Mouse (Mus musculus) C2C12 (cell line): ENCODE measurements at regions not wholly inside any gene's neighbourhood (a gene's known extent, or its start where the extent isn't known, plus 50 kb on each side); places are given as distances from the start of the nearest gene placed in this dataset.

Experiments
- CTCF ChIP-seq: IDR thresholded peaks from one replicate; pipeline ENCODE4 v1.5.1; 2011; ENCODE audit not compliant: control insufficient read depth, insufficient read depth, insufficient read length
- FOSL1 ChIP-seq: IDR thresholded peaks from one replicate; pipeline ENCODE4 v1.8.0; 2011; ENCODE audit warnings: mild to moderate bottlenecking, low read length; ENCODE audit not compliant: poor library complexity, insufficient read depth, severe bottlenecking
- MAX ChIP-seq: IDR thresholded peaks from one replicate; pipeline ENCODE4 v1.6.1; 2011; ENCODE audit warnings: mild to moderate bottlenecking, control low read depth
- MYOG ChIP-seq: IDR thresholded peaks from one replicate; pipeline ENCODE4 v1.6.1; 2011; ENCODE audit not compliant: control insufficient read depth, insufficient read length; ENCODE audit errors: extremely low read depth
- USF1 ChIP-seq: IDR thresholded peaks from one replicate; pipeline ENCODE4 v1.6.1; 2011; ENCODE audit warnings: low read depth, mild to moderate bottlenecking, control low read depth, moderate library complexity

DNA sequence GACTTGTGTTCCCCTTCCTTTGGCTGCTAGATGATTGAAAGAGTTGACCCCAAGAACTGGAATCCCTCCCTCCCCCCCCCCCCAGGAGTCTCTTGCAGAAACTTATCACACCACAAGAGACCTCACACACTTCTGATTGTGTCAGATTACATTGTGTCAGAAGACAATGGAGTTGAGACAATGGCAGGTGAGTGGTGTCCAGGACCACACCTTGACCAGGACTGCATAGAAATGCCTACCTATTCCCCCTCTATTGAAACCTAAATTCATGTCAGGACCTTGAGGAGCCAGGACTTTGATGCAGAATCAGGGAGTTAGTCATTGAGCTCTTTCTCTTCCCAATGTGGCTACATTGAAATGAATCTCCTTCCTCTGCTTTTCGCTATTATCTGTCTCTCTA, 282.8 kb upstream of the Nrp1 start:
- TF ChIP-seq MYOG (no peak), CTCF (no peak), USF1 (no peak), MAX (no peak), FOSL1 (no peak)
